Mouse (Mus musculus) limb, embryonic 14.5 days (tissue): Measurements from ENCODE around the gene Sbk3. TPM values are rescaled to one million over a fixed set of nuclear protein-coding genes. Genes with fewer than 3 reads are reported as not detected.
A peak's percentile ranks its signal among the peaks of the same experiment; 100 is the strongest.

ENCODE experiments used
- ATAC-seq: fragments of 200-750 bp; cut with Nextera tagmentation; 2 replicates; pipeline ENCODE4 v1.8.0; 2017; ENCODE audit warnings: low read depth, moderate number of reproducible peaks, moderate TSS enrichment; ENCODE audit not compliant: low FRiP score
- DNase-seq: peaks from one replicate; pipeline ENCODE4 v3.0.0-alpha.2; 2015; ENCODE audit warnings: low spot score
- H3K27ac ChIP-seq: fragments of 300-500 bp; sonication (generic); replicated peaks from 2 replicates; pipeline ENCODE4 v1.5.1; 2014; ENCODE audit warnings: low read depth, mild to moderate bottlenecking, low read length, moderate library complexity, mixed read lengths
- H3K27me3 ChIP-seq: fragments of 300-500 bp; sonication (generic); 2 replicates; pipeline ENCODE4 v1.6.1; 2014; ENCODE audit warnings: low read length, mixed read lengths; ENCODE audit not compliant: control insufficient read depth, insufficient read depth
- H3K36me3 ChIP-seq: fragments of 300-500 bp; sonication (generic); 2 replicates; pipeline ENCODE4 v1.6.1; 2014; ENCODE audit warnings: mild to moderate bottlenecking, low read length, moderate library complexity, mixed read lengths; ENCODE audit not compliant: control insufficient read depth, insufficient read depth
- H3K4me1 ChIP-seq: fragments of 300-500 bp; sonication (generic); 2 replicates; pipeline ENCODE4 v1.6.1; 2014; ENCODE audit warnings: antibody characterized with exemption, low read length, mixed read lengths; ENCODE audit not compliant: control insufficient read depth, insufficient read depth
- H3K4me2 ChIP-seq: fragments of 300-500 bp; sonication (generic); replicated peaks from 2 replicates; pipeline ENCODE4 v1.6.1; 2014; ENCODE audit warnings: low read depth, mild to moderate bottlenecking, low read length, moderate library complexity; ENCODE audit not compliant: severe bottlenecking
- H3K4me3 ChIP-seq: fragments of 300-500 bp; sonication (generic); replicated peaks from 2 replicates; pipeline ENCODE4 v1.5.1; 2014; ENCODE audit warnings: low read length
- H3K9ac ChIP-seq: fragments of 300-500 bp; sonication (generic); 2 replicates; pipeline ENCODE4 v1.6.1; 2014; ENCODE audit warnings: mild to moderate bottlenecking, low read depth, low read length, moderate library complexity; ENCODE audit not compliant: severe bottlenecking
- H3K9me3 ChIP-seq: fragments of 300-500 bp; sonication (generic); 2 replicates; pipeline ENCODE4 v1.6.1; 2016; ENCODE audit warnings: low read length; ENCODE audit not compliant: control insufficient read depth
- POLR2A ChIP-seq: fragments of 200-500 bp; IDR thresholded peaks from 2 replicates; pipeline ENCODE4 v1.8.0; 2012; ENCODE audit warnings: inconsistent platforms, mild to moderate bottlenecking, moderate library complexity, borderline replicate concordance; ENCODE audit not compliant: insufficient read depth, insufficient read length; ENCODE audit errors: extremely low read depth
- WGBS: fragments of 180-500 bp; shearing (Covaris S2); extraction: QIAGEN DNeasy Blood & Tissue Kit; methylation state at CpG from one replicate; pipeline ENCODE4 v1.1.7; 2014; 5-methylcytosine and 5-hydroxymethylcytosine counted together
- polyA plus RNA-seq, 2 experiments: library from polyadenylated mRNA; depleted of rRNA in 1 of 2; stranded (reverse) in 1 of 2; unstranded in 1 of 2; fragments of >200 nt; fragmentation: Nextera tagmentation in 1 of 2; extraction: Ambion mirVana in 1 of 2; gene quantifications; 2 replicates each; pipeline versions ENCODE4 v1.2.1 to v1.2.3; 2012 to 2014

Sbk3 gene
- polyA plus RNA-seq, 2 experiments, result 0.06 to 0.15 TPM

- no peaks in the 10 kb centered on the region for H3K27me3 ChIP-seq
These were observed 46.0 kb upstream of the Sbk3 start for GRCm38 (mm10) chr7:5016920-5017319.

DNA sequence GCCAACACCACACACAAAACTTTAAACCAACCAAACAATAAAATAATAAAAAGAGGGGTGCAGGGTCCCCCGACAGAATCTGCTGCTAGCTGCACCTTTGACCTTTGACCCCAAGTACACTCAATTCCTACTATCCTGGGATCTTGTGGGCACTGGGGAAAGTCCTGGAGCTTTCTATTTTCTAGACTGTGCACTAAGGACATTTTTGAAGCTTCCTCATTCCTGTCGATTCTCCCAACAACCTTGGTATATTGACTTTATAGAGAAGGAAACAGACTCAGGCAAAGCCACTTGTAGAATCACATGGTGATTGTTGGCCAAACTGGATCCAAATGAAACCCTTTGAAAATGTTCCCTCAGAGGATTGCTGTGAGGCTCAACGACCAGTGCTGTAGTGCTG, 45.1 kb upstream of the Sbk3 start:
- H3K4me1 ChIP-seq, result peaks cover 10% of the 10 kb centered on the region
- peaks cover 20% of the 10 kb centered on the region for H3K36me3 ChIP-seq
- peak overlapping the region; percentile 56 for H3K4me2 ChIP-seq
- peak overlapping the region; percentile 69 for H3K4me3 ChIP-seq
- H3K9me3 ChIP-seq, result no peaks in the 10 kb centered on the region
- ATAC-seq (no peak), DNase-seq (no peak)
- peak overlapping the region; percentile 72; the same call in 1 of the 2 replicates for H3K9ac ChIP-seq
- H3K27me3 ChIP-seq, result no peaks in the 10 kb centered on the region
- peak overlapping the region; percentile 99 for H3K27ac ChIP-seq
- 65% methylated on average over 3 of the region's 3 CpGs for WGBS
- no peak for TF ChIP-seq POLR2A

More at GRCm38 (mm10) chr7:5016920-5017319, 46.0 kb upstream of the Sbk3 start:
- no peak overlapping the region for H3K9ac ChIP-seq
- no peak overlapping the region for H3K4me2 ChIP-seq
- no peak overlapping the region for H3K4me3 ChIP-seq
- H3K36me3 ChIP-seq, result peaks cover 11% of the 10 kb centered on the region
- no peaks in the 10 kb centered on the region for H3K9me3 ChIP-seq
- H3K27ac ChIP-seq, result no peak overlapping the region
- DNase-seq (no peak), ATAC-seq (no peak)
- TF ChIP-seq POLR2A, result no peak
- whole genome bisulfite sequencing, result 99% methylated on average over 2 of the region's 2 CpGs
- H3K4me1 ChIP-seq, result peaks cover 17% of the 10 kb centered on the region

DNA sequence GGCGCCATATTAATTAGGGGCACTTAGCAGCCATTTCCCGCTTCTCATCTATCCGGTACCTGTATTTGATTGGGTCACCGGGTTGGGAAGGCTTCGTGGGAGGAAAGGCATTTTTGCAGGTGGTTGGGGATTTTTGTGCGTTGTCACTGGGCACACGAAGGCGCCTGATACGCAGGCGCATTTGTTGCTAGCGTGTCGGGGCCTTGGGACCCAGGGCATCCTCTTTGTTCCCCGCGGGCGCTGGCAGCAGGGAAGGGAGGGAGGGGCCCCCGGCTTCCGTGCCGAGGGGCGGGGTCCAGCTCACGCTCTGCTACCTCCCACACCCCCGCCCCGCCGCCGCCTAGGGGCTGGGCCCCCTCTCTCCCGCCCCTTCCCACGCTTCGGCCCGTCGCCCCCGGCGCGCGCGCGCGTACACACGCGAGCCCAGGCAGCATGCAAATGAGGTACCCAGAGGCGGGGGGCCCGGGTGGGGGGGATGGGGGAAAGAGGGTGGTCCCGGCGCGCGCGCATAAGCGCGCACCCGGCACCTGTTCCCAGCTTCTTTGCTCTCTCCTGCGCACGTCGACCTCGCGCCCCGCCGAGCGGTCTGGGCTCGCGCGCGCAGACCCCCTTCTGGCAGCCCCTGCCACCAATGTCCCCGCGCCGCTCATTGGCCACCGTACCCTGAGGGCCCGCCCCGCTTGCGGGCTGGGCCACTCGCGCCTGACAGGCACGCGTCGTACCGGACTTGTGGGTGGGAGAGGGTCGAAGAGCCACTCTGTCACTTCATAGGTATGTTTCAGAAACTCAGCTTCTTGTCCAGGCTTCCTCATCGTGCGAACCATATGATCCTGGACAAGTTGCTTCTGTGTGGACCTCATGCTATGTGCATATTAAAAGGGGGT, 44.4 kb upstream of the Sbk3 start, which contains the start of gene Gm44973:
TSS of gene Gm44973 (plus strand) at position 379 of the 884 bp plus-strand sequence.
- peak within 1 kb of the TSS; percentile 99 for H3K27ac ChIP-seq
- WGBS, result under 1% methylated on average over 54 of the region's 76 CpGs

DNA sequence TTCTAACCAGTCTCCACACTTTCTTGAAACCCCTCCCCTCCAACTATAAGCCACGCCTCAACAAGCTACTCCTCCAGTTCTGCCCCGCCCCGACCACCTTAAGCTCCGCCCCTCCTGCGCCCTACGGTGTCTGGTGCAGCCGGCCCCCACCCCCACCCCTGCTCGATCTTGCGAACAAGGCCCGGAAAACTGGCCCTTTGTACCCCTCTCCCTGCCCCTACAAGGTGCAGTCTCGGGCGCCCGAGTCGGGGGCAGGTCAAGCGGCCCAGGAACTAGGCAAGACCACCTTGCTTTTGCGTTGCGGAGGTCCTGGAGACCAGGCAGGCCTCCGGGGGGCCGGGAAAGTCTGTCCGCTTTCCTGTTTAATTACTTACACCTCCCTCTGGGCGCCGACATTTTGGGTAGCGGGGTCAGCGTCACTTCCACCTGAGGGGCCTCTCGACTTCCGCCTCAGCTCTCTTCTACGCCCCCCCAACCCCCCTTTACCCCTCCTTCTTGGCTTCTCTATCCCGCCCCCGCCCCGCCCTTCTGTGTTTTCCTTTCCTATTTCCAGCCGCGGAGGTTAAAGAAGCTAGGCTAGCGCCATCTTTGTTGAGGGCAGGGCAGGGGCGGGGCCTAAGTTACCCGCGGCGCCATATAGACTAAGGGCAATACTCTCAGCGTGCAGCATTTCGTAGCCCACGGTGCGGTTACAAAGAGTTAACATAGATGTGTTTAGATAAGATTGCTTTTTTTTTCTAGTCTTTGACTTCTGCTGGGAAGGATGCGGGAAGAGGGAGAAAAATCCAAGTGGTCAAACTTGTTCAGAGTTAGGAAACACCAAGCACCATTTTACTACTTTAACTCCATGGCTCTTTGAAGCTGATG, 43.5 kb upstream of the Sbk3 start, which contains the start of the genes Zfp524 and Fiz1:
TSS of gene Zfp524 (plus strand) at position 165 of the 867 bp plus-strand sequence.
TSS of gene Fiz1 (minus strand) at position 447 of the 867 bp plus-strand sequence.
- Histone ChIP-seq H3K27me3 (no peaks in the 10 kb centered on the region), H3K27ac (peak within 1 kb of the TSS; percentile 99), H3K4me2 (peak within 1 kb of the TSS; percentile 62), H3K9me3 (no peaks in the 10 kb centered on the region), H3K4me3 (peak within 1 kb of the TSS; percentile 69), H3K4me1 (peaks cover 7% of the 10 kb centered on the region), H3K9ac (peak within 1 kb of the TSS; percentile 84), H3K36me3 (peaks cover 35% of the 10 kb centered on the region)
- ATAC-seq, result peak; percentile 85
- under 1% methylated on average over 41 of the region's 42 CpGs for WGBS
- peak; percentile 99 for DNase-seq
- TF ChIP-seq POLR2A, result 0 out of 2 replicates have a peak, but pooled peaks have one; percentile 12

More for the DNA sequence above, 44.4 kb upstream of the Sbk3 start, which contains the start of gene Gm44973:
- Histone ChIP-seq H3K27me3 (no peaks in the 10 kb centered on the region), H3K36me3 (peaks cover 27% of the 10 kb centered on the region), H3K9me3 (no peaks in the 10 kb centered on the region), H3K9ac (peak within 1 kb of the TSS; percentile 84), H3K4me1 (peaks cover 9% of the 10 kb centered on the region), H3K4me3 (peak within 1 kb of the TSS; percentile 69), H3K4me2 (peak within 1 kb of the TSS; percentile 62)
- DNase-seq, result peak; percentile 95
- ATAC-seq, result peak; percentile 73
- TF ChIP-seq POLR2A, result peak; percentile 56; the same call in 1 of the 2 replicates
